Mouse (Mus musculus): Measurements from ENCODE around the gene Ahdc1. TPM values are rescaled to one million over a fixed set of nuclear protein-coding genes. Genes with fewer than 3 reads are reported as not detected.

Ahdc1 gene
- polyA plus RNA-seq, 1 experiment from 2014 or later = 14.6 TPM

- Histone ChIP-seq H3K9ac (no peak overlapping the region), H3K27me3 (no peaks in the 10 kb centered on the region), H3K4me1 (peaks cover 28% of the 10 kb centered on the region), H3K9me3 (no peaks in the 10 kb centered on the region), H3K27ac (no peak overlapping the region), H3K4me2 (replicated peaks) (no peak overlapping the region), H3K4me3 (no peak overlapping the region), H3K36me3 (peaks cover 73% of the 10 kb centered on the region)
- 87% methylated on average over 20 of the region's 20 CpGs for WGBS
- ATAC-seq (ENCODE audit: insufficient number of reproducible peaks, insufficient read depth, low FRiP score, low TSS enrichment) = no peak
Measured at GRCm38 (mm10) chr4:133061798-133062197, 50.7 kb downstream of the Ahdc1 start.

GRCm38 (mm10) chr4:133062286-133062685 is 51.2 kb downstream of the Ahdc1 start:
- H3K9ac ChIP-seq = no peak overlapping the region
- WGBS = 93% methylated on average over 14 of the region's 14 CpGs
- no peak overlapping the region for H3K4me2 ChIP-seq (replicated peaks)
- peaks cover 25% of the 10 kb centered on the region for H3K4me1 ChIP-seq
- no peak overlapping the region for H3K27ac ChIP-seq
- no peak overlapping the region for H3K4me3 ChIP-seq
- H3K27me3 ChIP-seq = no peaks in the 10 kb centered on the region
- H3K36me3 ChIP-seq = peaks cover 78% of the 10 kb centered on the region
- no peak for ATAC-seq (ENCODE audit: insufficient number of reproducible peaks, insufficient read depth, low FRiP score, low TSS enrichment)
- no peaks in the 10 kb centered on the region for H3K9me3 ChIP-seq

- WGBS = 96% methylated on average over 18 of the region's 18 CpGs
- no peaks in the 10 kb centered on the region for H3K27me3 ChIP-seq
- no peaks in the 10 kb centered on the region for H3K9me3 ChIP-seq
- no peak overlapping the region for H3K27ac ChIP-seq
- peaks cover 16% of the 10 kb centered on the region for H3K4me1 ChIP-seq
- H3K4me2 ChIP-seq (replicated peaks) = no peak overlapping the region
- no peak overlapping the region for H3K4me3 ChIP-seq
- peaks cover 79% of the 10 kb centered on the region for H3K36me3 ChIP-seq
- H3K9ac ChIP-seq = no peak overlapping the region
- no peak for ATAC-seq (ENCODE audit: insufficient number of reproducible peaks, insufficient read depth, low FRiP score, low TSS enrichment)
Measured at GRCm38 (mm10) chr4:133063203-133063602, 52.1 kb downstream of the Ahdc1 start.

GRCm38 (mm10) chr4:133063799-133064198 is 52.7 kb downstream of the Ahdc1 start:
- H3K27ac ChIP-seq = no peak overlapping the region
- H3K36me3 ChIP-seq = peaks cover 83% of the 10 kb centered on the region
- WGBS = 70% methylated on average over 13 of the region's 13 CpGs
- no peaks in the 10 kb centered on the region for H3K9me3 ChIP-seq
- H3K4me1 ChIP-seq = peaks cover 10% of the 10 kb centered on the region; the same call in 1 of the 2 replicates
- H3K4me3 ChIP-seq = no peak overlapping the region
- no peak overlapping the region for H3K4me2 ChIP-seq (replicated peaks)
- no peak overlapping the region for H3K9ac ChIP-seq
- H3K27me3 ChIP-seq = no peaks in the 10 kb centered on the region
- ATAC-seq (ENCODE audit: insufficient number of reproducible peaks, insufficient read depth, low FRiP score, low TSS enrichment) = no peak

- peaks cover 83% of the 10 kb centered on the region for H3K36me3 ChIP-seq
- H3K4me1 ChIP-seq = no peaks in the 10 kb centered on the region
- H3K9me3 ChIP-seq = no peaks in the 10 kb centered on the region
- no peak overlapping the region for H3K27ac ChIP-seq
- H3K4me3 ChIP-seq = no peak overlapping the region
- H3K9ac ChIP-seq = no peak overlapping the region
- ATAC-seq (ENCODE audit: insufficient number of reproducible peaks, insufficient read depth, low FRiP score, low TSS enrichment) = no peak
- H3K27me3 ChIP-seq = no peaks in the 10 kb centered on the region
- WGBS = 93% methylated on average over 19 of the region's 19 CpGs
- H3K4me2 ChIP-seq (replicated peaks) = no peak overlapping the region
Measured at GRCm38 (mm10) chr4:133064791-133065190, 53.7 kb downstream of the Ahdc1 start.

- no peak for ATAC-seq (ENCODE audit: insufficient number of reproducible peaks, insufficient read depth, low FRiP score, low TSS enrichment)
- Histone ChIP-seq H3K9ac (no peak overlapping the region), H3K36me3 (peaks cover 84% of the 10 kb centered on the region), H3K4me3 (no peak overlapping the region), H3K4me1 (no peaks in the 10 kb centered on the region), H3K27ac (no peak overlapping the region), H3K4me2 (replicated peaks) (no peak overlapping the region), H3K9me3 (no peaks in the 10 kb centered on the region), H3K27me3 (no peaks in the 10 kb centered on the region)
- WGBS = 93% methylated on average over 14 of the region's 14 CpGs
Measured at GRCm38 (mm10) chr4:133065894-133066386, 54.9 kb downstream of the Ahdc1 start.

- no peak overlapping the region for H3K4me3 ChIP-seq
Measured at GRCm38 (mm10) chr4:133068400-133069138, 57.5 kb downstream of the Ahdc1 start.

GRCm38 (mm10) chr4:133070388-133070787 is 59.3 kb downstream of the Ahdc1 start:
- ATAC-seq (ENCODE audit: insufficient number of reproducible peaks, insufficient read depth, low FRiP score, low TSS enrichment) = no peak
- Histone ChIP-seq H3K9ac (no peak overlapping the region; the same call in 1 of the 2 replicates), H3K4me1 (peaks cover 19% of the 10 kb centered on the region), H3K27me3 (no peaks in the 10 kb centered on the region), H3K4me3 (no peak overlapping the region), H3K36me3 (peaks cover 74% of the 10 kb centered on the region), H3K4me2 (replicated peaks) (no peak overlapping the region), H3K9me3 (no peaks in the 10 kb centered on the region), H3K27ac (no peak overlapping the region)
- WGBS = 66% methylated on average over 3 of the region's 3 CpGs

More at GRCm38 (mm10) chr4:133068400-133069138, 57.5 kb downstream of the Ahdc1 start:
- H3K36me3 ChIP-seq = peaks cover 78% of the 10 kb centered on the region
- no peak overlapping the region for H3K9ac ChIP-seq
- no peak for ATAC-seq (ENCODE audit: insufficient number of reproducible peaks, insufficient read depth, low FRiP score, low TSS enrichment)
- no peaks in the 10 kb centered on the region for H3K9me3 ChIP-seq
- H3K27me3 ChIP-seq = no peaks in the 10 kb centered on the region
- H3K4me1 ChIP-seq = peaks cover 12% of the 10 kb centered on the region
- H3K4me2 ChIP-seq (replicated peaks) = no peak overlapping the region
- H3K27ac ChIP-seq = no peak overlapping the region
- WGBS = 82% methylated on average over 12 of the region's 12 CpGs

- 86% methylated on average over 5 of the region's 5 CpGs for WGBS
- H3K4me1 ChIP-seq = peaks cover 19% of the 10 kb centered on the region
Measured at GRCm38 (mm10) chr4:133070821-133071372, 59.8 kb downstream of the Ahdc1 start.

GRCm38 (mm10) chr4:133073192-133073591 is 62.1 kb downstream of the Ahdc1 start:
- H3K4me3 ChIP-seq = no peak overlapping the region
- H3K9me3 ChIP-seq = no peaks in the 10 kb centered on the region
- H3K27me3 ChIP-seq = no peaks in the 10 kb centered on the region
- H3K27ac ChIP-seq = no peak overlapping the region
- 55% methylated on average over 8 of the region's 8 CpGs for WGBS
- H3K4me2 ChIP-seq (replicated peaks) = no peak overlapping the region
- H3K4me1 ChIP-seq = peaks cover 19% of the 10 kb centered on the region
- no peak for ATAC-seq (ENCODE audit: insufficient number of reproducible peaks, insufficient read depth, low FRiP score, low TSS enrichment)
- no peak overlapping the region for H3K9ac ChIP-seq
- H3K36me3 ChIP-seq = peaks cover 68% of the 10 kb centered on the region

More at GRCm38 (mm10) chr4:133070821-133071372, 59.8 kb downstream of the Ahdc1 start:
- Histone ChIP-seq H3K27ac (no peak overlapping the region), H3K36me3 (peaks cover 70% of the 10 kb centered on the region), H3K27me3 (no peaks in the 10 kb centered on the region), H3K9ac (no peak overlapping the region), H3K4me3 (no peak overlapping the region), H3K4me2 (replicated peaks) (no peak overlapping the region), H3K9me3 (no peaks in the 10 kb centered on the region)
- no peak for ATAC-seq (ENCODE audit: insufficient number of reproducible peaks, insufficient read depth, low FRiP score, low TSS enrichment)

GRCm38 (mm10) chr4:133074070-133074819 is 63.2 kb downstream of the Ahdc1 start:
- Histone ChIP-seq H3K9me3 (no peaks in the 10 kb centered on the region), H3K4me2 (replicated peaks) (no peak overlapping the region)

More at GRCm38 (mm10) chr4:133074070-133074819, 63.2 kb downstream of the Ahdc1 start:
- H3K9ac ChIP-seq = 0 out of 2 replicates have a peak overlapping the region, but pooled peaks have one; percentile 29
- no peaks in the 10 kb centered on the region for H3K27me3 ChIP-seq
- H3K4me1 ChIP-seq = peaks cover 19% of the 10 kb centered on the region
- 35% methylated on average over 9 of the region's 9 CpGs for WGBS
- ATAC-seq (ENCODE audit: insufficient number of reproducible peaks, insufficient read depth, low FRiP score, low TSS enrichment) = no peak
- H3K27ac ChIP-seq = peak overlapping the region; percentile 55
- no peak overlapping the region for H3K4me3 ChIP-seq
- peaks cover 69% of the 10 kb centered on the region for H3K36me3 ChIP-seq

Measured in embryonic facial prominence, embryonic 12.5 days (tissue).